Mouse (Mus musculus): Measurements from ENCODE around the gene Dynlt1f.
A peak's percentile ranks its signal among the peaks of the same experiment; 100 is the strongest.
"Not testable (repeated sequence)": the region's sequence is repeated elsewhere in the genome, so short reads cannot be mapped to it uniquely, and the experiment has no call there.

Dynlt1f gene

DNA sequence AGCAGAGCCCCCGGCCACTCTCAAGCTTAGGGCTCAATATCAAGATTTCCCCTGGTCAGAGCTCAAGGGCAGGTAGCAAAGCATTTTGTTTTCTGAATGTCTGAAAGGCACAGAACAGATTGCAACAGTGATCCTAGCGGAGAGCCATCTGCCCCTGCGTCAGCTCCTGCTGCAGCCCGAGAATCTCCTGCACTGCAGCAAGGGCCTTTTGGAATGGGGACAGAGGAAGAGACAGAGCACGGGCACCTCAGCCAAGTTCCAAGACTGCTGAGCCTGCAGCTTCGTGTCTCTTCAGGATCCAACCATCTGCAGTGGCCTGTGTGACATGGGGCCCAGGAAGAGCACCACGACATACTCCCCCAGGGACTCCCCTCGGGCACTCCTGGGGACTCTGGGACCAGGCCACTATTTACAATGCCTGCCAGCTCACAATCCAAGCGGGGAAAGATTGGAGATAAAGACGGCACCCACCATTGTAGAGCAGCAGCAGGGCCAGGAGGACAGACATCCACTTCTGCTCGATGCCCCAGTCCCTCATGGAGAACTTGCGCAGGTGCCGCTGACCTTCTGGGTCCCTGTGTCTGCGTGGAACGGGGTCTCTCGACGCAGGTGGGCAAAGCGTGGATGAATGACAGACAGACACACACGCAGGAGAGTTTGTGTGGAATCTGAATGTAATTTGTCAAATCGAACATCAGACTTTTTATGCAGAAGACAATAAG is 34.8 kb downstream of the Dynlt1f start:
- DNase-seq: not testable (repeated sequence)

DNA sequence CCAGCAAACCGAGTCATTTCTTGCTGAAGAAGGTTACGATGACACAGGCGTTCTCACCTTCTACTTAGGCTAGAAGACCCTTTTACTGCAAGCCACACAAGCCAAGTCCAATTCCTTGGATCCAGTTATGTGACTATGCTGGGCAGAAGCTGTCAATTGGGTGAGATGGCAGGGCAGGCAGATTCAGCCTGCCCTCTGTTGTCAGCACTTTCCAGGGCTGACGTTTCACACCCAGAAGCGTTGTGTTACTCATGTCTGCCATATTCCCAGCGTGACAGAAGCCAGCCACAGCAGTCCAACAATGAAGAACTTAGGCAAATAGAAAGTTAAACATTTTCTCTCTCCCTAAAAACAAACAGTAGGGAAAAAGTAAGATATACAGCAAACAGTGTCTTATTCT is 35.7 kb downstream of the Dynlt1f start:
- not testable (repeated sequence) for DNase-seq

DNA sequence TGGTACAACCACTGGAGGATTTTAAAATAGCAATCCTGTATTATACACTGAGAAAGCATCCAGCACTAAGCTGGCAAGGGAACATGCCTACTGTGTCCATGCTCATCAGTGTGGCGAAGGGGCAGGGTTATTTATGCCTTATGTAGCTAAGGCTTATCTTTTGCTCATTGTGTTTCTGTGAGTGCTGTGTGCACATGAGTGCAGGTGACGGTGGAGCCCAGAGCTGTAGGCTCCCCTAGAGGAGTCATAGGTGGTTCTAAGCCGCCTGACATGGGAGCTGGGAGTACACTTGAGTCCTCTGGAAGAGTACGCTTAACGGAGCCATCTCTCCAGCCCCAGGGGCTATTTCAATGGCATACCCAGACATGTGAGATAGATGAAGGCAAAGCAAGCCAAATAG is 36.4 kb downstream of the Dynlt1f start:
- not testable (repeated sequence) for DNase-seq

DNA sequence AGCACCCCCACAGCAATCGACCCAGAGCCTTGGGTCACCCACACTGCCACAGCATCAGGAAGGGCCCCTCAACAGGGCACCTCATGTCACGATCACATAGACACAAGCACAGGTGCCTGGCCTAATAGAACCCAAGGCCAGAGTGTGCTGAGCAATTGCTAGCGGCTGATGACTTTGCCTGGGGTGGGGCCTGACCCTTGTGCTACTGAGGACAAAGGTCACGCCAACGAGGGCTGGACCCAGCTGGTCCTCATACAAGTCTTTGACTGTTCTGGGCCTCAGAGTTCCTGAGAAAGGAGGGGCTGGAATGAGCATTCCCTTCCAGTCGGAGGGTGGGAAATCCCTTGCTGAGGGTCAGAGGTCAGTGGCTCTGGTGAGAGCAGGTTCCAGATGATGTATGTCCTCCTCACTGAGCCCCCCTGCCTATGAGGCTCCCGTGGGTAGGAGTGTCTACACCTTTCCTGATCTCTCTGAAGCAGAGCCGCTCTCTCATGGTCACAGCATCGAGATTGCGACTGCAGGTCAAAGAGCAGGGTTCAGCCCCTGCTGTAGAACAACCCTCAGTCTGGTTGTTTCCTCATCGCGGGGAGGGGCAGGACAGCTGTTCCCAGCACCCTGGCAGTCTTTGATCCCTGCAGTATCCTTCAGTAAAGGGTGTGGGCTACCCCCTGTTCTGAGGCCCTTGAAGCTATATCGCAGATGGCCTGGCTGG is 37.9 kb downstream of the Dynlt1f start:
- DNase-seq: not testable (repeated sequence)

DNA sequence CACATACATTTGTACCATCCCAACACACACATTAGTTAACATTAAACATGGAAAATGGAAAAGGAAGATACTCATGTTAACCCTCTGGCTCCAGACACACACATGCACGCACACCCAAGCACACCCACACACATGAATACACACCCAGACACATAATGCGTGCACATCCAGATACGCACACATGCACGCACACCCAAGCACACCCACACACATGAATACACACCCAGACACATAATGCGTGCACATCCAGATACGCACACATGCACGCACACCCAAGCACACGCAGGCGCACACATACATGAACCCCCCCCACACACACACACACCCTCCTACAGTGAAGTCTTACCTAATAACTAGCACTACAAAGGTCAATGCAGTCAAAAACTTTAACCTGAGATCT is 39.0 kb downstream of the Dynlt1f start:
- not testable (repeated sequence) for DNase-seq

DNA sequence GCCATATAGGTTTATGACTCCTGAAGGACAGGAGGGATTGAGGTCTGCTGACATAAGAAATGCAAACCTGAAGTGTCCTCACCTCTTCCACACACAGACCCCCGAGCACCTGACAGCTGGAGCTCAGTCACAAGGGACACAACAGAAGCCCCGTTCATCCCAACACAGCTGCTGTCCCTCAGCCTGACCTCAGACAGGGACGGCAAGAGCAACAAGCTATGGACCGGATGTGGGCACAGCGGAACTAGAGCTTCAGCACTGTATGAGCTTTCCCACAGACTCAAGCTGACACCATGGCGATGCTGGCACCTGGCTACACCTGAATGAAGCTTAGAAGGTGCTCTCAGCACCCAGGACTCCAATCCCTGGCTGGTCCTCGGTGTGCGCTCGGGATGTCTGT is 41.4 kb downstream of the Dynlt1f start:
- DNase-seq: not testable (repeated sequence)

DNA sequence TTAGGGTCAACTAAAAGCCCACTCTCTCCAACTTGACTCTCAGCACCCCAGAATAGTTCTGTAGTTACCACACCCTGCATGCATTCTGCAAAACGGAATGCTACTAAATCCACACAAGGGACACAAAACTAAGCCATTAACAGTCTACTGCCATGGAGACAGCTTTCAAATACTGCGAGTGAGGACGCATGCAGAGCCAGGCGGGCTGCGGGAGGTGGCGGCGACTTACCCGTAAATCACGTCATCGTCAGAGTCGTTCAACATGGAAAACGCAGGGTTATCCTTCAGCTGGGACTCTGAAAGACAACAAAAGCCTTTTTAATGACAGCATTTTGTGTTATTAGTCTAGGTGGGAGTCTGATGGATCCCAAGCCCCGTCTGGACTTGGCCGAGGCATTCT is 42.2 kb downstream of the Dynlt1f start:
- DNase-seq: not testable (repeated sequence)

DNA sequence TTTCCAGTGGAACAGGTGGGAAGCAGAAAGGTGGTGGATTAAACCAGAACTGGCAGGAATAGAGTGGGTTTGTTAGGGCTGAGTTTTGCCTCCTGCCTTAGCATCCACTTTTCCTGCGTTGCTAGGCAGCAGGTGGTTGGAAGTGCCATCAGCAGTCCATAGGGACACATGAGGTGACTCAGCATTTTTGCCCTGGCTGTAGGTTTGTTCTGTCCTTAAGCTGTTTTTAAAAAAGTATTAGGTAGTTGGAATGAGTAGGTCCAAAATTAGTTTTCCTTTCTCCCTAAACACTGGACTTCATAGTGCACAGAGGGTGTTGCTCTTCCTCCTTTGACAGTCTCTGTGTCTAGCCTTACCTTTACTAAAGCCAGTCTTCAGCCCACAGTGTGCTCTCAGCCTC is 50.4 kb downstream of the Dynlt1f start:
- DNase-seq: not testable (repeated sequence)

DNA sequence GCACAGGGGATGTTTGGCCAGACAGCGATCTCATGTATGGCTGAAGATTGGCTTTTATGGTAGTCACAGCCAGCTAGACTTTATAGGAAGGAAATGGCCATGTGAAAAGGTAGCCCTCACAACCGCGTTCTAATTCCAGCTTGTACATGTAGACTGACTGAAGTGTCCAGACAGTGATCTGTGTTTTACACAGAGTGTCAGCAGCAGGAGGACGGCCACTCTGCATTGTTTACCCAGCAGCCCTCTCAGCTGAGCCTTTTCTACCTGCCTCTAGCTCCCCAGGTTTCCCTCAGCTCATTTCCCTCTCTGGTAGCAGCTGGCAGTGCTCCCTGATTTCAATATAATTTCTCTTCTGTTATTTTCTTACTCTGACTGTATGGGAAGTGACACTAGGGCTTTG is 53.5 kb downstream of the Dynlt1f start:
- not testable (repeated sequence) for DNase-seq

DNA sequence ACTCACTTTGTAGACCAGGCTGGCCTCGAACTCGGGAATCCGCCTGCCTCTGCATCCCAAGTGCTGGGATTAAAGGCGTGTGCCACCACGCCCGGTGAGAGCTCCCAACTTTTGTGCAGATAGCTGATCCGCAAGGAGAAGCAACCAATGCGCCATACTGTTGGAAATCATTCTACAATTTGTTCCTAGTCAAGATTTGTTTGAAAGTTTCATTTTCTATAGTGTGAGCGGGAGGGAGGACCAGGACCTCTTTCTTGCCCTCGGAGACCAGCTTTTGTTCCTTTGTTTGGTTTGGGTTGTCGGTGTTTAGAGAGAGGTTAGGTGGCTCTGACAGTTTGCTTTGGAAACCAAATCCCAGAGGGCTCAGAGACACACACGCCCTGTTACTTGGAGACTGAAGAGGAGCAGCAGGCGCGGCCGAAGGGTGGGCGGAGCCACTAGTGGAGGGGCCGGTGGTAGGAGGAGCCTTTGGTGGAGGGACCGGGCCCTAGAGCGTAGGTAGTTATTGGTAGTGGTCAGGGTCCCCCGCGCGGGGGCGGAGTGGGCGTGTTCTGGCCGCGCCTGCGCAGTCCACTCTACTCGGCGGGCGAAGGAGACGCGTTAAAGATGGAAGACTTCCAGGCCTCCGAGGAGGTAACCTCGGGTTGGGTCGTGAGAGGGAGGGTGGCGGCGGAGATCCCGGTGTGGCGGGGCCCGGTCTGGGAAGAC is 54.3 kb downstream of the Dynlt1f start, which contains the start of gene Dynlt1c:
Dynlt1c (plus strand) TSS at position 468 of the 708 bp plus-strand sequence.
- DNase-seq: peak; percentile 47

DNA sequence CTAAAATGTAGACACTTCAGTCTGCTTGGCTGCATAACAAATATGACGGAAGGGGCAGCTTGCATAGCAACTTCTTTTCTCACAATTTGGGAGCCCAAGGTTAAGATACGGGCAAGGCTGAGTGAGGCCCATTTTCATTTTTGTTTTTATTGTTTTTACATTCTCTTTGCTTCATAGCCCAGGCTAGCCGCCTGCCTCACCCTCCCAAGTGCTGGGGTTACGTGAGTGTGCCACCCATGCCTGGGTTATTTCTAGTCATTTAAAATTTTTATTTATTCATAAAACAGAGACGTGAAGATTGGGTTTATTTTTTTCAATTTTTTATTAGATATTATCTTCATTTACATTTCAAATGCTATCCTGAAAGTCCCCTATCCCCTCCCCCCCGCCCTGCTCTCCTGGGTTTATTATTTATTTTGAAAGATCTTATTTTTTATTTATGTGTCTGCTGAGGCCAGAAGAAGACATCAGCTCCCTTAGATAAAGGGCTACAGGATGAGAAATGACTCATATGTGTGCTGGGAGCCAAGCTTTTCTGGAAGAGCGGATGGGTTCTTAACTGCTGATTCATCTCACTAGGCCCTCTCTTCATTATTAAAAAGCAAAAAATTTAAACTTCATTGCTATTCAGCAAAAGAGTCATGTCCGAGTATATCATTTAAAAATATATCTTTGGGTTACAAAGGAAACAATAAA is 55.3 kb downstream of the Dynlt1f start:
- not testable (repeated sequence) for DNase-seq

DNA sequence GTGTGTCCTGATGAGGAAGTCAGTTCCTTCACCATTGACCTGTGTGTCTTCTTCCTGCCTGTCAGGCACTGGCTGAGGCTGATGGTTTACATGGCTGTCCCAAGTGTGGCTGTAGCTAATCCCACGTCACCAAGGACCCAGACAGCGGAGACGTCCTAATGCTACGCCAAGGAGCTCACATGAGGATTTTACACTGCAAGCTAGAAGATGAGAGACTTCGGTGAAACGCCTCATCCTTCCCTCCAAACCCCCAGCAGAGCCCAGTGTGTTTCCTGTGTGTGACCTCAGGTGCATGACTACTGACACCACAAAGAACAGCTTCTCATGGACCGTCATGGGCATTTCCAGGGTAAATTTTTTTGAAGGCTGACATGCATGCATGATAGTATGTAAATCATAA is 57.3 kb downstream of the Dynlt1f start:
- DNase-seq: not testable (repeated sequence)

All from right cerebral cortex, postnatal 14 days (tissue).